Mouse (Mus musculus) inflammation-experienced regulatory T-cells, adult 16 weeks (primary cell): Measurements from ENCODE around the gene Slc2a9. TPM values are rescaled to one million over a fixed set of nuclear protein-coding genes. Genes with fewer than 3 reads are reported as not detected.

ENCODE experiments used
- polyA plus RNA-seq: library from polyadenylated mRNA; unstranded; fragments of 100-300 nt; shearing (Covaris generic); gene quantifications from one replicate; pipeline ENCODE4 v1.2.1, GENCODE M21; 2017

Slc2a9 gene
- 8.8 TPM for polyA plus RNA-seq

DNA sequence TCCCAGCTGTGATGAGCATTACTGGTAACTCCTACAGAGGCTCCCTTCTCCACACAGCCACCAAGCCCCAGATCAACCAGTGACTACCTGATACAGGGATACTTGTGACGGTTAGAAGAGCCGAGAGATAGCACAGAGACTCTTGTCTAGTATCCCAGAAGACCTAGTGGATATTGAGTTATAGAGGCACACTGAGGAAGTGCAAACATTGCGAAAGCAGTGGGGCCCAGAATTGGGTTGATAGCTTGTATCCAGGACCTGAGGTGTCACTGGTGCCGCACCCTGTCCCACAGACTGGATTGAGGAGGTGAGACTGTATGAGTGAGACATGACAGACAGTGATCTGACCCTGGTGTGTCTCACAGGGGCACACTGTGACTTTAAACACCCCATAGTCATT is at the start of gene Slc2a9:
TSS of gene Slc2a9 (minus strand) at position 152 of the 400 bp plus-strand sequence.

GRCm38 (mm10) chr5:38318966-38319786 is 183.8 kb downstream of the Slc2a9 start, which contains the start of gene Drd5:
Drd5 (plus strand) TSS chr5:38319367.

Other genes starting within 250 kb of the Slc2a9 start
- gene Tmem128, start 243.0 kb downstream of the Slc2a9 start, polyA plus RNA-seq, result 123 TPM
- not detected for gene Otop1, start 227.2 kb downstream of the Slc2a9 start, polyA plus RNA-seq
- gene Drd5, start 183.8 kb downstream of the Slc2a9 start, polyA plus RNA-seq, result not detected
- 523 TPM for gene Wdr1, start 60.1 kb upstream of the Slc2a9 start, polyA plus RNA-seq
- gene Zfp518b, start 181.7 kb upstream of the Slc2a9 start, polyA plus RNA-seq, result 1.7 TPM